Mouse (Mus musculus) right cerebral cortex, postnatal 14 days (tissue): ENCODE measurements around the gene Zfp52.

Experiments used
- DNase-seq: peaks from one replicate; pipeline ENCODE4 v3.0.0; 2022

Gene Zfp52

DNA sequence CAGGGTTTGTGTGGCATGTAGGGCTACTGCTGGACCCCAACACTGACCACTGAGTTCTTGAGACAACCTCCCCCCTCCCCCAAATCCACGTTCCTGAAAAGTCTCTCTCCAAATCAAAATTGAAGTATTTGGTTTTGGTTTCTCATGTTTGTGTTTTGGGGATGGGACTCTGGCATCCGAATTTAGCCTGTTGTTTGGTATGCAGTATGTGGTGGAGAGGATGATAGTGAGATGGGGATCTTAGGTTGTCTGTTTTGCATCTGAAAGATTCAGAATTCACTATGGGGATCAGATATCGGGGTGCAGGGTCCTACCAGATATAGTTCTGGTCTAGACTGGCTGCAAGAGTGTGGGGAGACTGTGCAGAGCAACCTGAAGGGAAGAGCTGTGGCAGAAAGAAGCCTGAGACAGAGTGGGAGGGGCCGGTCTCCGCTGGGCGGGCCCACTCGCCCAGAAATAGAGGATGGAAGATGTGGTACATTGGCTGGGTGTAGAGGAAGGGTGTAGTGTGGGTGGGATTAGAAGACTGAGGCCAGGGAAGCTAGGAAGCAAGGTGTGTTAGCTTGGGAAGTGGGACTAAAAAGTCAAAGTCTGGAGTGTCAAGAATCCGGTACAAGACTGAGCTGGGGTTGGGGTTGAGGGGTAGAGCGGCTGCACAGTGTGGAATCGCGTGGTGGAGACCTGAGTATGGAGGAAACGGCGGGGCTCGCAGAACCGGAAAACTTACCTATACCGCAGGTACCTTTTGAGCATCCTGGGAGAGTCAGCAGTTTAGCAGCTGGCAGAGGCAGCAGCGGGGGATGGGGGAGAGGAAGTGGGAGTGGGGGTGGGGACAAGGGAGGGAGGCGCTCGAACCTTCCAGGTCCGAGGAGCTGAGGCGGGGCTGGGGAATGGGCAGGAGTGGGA is at the start of gene Zfp52:
Gene Zfp52 (plus strand): TSS at position 444 of the 906 bp plus-strand sequence.
- DNase-seq: peak; percentile 47

DNA sequence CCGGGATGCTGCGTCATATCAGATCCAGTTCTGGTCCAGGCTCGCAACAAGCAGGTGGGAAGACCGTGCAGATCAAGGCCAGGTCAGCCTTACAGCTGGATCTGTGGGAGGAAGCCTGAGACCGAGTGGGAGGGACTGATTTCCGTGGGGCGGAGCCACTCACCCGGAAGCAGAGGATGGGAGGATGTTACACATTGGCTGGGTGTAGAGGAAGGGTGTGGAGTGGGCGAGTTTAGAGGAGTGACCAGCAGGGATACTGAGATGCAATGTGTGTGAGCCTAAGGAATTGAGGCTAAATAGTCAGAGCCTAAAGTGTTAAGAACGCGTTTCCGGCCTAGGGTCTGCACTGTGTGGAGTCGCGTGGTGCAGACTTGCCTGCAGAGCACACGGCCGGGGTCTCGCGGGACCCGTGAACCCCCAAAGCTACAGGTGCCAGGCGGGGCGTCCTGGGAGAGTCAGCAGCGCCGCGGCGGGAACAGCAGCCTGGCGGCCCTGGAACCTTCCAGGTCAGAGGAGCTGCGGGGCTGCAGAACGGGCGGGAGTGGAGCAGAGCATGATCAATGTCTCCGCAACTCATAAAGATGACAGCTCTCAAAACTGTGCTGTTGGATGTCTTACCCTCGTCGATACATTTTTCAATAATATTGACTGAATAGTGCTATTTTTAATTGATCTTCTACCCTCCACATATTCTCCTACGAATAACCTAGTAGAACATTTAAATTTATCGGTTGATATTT is 46.4 kb upstream of the Zfp52 start, which contains the start of gene Zfp53:
Gene Zfp53 (plus strand): TSS at position 239 of the 740 bp plus-strand sequence.
- peak; percentile 64 for DNase-seq

GRCm38 (mm10) chr17:21489500-21490001 is 45.8 kb upstream of the Zfp52 start:
- DNase-seq: no peak

DNA sequence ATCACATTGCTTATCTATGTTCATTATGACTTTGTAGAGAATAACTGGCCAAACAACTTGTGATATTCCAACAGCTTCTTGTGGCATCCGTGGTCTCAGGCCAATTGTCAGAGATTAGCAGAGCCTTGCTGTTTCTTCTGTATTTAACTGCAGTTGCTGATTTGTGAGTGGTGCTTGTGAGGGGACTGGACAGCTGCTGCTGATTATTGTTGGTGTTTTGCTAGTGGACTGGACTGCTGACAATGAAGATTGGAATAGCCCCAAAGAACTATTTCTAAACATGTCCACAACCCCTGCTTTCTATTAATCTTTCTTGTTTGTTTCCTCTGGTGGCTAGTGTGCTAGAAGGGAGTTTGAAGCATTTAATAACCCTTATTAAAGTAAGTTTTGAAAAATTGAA is 34.0 kb upstream of the Zfp52 start:
- no peak for DNase-seq

DNA sequence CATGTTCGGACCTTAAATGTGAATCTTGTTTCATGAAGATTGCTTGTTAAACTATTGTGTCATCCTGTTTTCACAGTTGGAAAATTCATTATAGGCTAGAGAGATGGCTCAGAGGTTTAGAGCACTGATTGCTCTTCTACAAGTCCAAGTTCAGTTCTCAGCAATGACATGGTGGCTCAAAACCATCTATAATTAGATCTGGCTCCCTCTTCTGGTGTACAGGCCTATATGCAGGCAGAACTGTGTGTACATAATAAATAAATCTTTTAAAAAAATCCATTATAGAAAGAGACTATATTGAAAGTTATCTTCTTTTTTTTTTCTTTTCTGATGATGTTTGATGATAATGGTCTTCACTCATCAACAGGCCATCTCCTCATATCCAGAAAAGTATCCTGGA is 30.8 kb upstream of the Zfp52 start:
- no peak for DNase-seq

DNA sequence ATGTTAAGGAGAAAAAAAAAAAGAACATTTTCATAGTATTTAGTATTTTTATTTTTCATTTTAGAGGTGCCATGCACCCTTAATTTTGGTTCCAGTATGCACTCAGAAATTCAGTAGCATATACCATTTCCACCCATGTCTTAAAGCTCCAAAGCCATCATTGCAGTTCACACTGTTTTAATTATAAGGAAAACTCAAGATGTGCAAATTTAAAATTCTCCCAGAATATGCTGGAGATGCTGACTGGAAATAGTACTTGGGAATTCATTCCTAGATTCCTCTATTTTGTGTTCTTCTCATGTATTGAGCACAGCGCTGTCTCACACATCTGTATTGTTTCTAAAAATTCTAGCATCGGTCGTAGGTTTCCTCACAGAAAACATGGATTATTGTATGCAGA is 29.1 kb upstream of the Zfp52 start:
- no peak for DNase-seq

- no peak for DNase-seq
Measured at GRCm38 (mm10) chr17:21509756-21510155, 25.6 kb upstream of the Zfp52 start.

GRCm38 (mm10) chr17:21515403-21516105 is 19.8 kb upstream of the Zfp52 start:
- DNase-seq: peak; percentile 58

- DNase-seq: peak; percentile 57
Measured at GRCm38 (mm10) chr17:21516201-21517129, 18.9 kb upstream of the Zfp52 start.

DNA sequence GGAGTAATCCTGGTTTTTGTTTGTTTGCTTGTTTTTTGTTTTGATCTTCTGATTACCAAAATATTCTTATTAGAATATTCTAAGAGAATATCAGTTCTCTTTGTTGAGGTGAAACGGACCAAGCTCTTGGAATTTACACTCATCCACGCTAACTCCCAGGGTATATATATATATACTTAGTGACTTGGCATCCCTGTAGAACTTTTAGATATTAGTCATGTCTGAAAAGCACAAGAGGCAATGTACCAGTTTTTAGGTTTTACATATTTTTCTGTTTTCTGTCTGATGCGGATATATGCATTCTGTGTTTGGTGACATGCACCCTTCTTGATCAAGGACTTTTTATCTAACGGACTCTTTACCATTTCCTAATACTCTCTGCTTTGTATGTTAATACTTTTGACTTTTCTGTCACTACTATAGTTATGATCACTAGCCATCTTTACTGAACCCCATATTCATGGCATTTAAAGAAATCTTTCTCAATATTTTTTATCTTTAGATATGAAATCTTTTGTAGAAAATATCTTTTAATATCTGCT is 18.1 kb upstream of the Zfp52 start:
- no peak for DNase-seq

DNA sequence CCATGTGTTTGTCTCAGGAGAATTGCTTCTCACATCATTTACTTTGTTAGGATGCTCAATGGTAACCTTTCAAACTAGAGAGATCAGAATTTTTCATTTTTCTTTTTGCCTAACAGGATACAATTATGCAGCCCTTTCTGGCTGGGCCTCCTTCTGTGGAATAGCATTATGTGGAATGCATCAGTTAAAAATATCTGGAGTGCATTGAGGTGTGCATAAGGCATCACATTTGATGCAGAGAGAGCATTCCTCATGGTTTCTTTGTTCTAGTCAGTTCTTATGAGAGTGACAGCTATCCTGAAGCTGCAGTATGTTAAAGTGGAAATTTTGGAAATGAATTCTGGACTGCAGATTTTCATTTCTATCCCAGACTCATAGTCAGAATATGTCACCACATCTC is 9.1 kb upstream of the Zfp52 start:
- DNase-seq: no peak

- no peak for DNase-seq
Measured at GRCm38 (mm10) chr17:21530645-21531330, 4.6 kb upstream of the Zfp52 start.

GRCm38 (mm10) chr17:21531621-21532020 is 3.7 kb upstream of the Zfp52 start:
- peak; percentile 5 for DNase-seq

DNA sequence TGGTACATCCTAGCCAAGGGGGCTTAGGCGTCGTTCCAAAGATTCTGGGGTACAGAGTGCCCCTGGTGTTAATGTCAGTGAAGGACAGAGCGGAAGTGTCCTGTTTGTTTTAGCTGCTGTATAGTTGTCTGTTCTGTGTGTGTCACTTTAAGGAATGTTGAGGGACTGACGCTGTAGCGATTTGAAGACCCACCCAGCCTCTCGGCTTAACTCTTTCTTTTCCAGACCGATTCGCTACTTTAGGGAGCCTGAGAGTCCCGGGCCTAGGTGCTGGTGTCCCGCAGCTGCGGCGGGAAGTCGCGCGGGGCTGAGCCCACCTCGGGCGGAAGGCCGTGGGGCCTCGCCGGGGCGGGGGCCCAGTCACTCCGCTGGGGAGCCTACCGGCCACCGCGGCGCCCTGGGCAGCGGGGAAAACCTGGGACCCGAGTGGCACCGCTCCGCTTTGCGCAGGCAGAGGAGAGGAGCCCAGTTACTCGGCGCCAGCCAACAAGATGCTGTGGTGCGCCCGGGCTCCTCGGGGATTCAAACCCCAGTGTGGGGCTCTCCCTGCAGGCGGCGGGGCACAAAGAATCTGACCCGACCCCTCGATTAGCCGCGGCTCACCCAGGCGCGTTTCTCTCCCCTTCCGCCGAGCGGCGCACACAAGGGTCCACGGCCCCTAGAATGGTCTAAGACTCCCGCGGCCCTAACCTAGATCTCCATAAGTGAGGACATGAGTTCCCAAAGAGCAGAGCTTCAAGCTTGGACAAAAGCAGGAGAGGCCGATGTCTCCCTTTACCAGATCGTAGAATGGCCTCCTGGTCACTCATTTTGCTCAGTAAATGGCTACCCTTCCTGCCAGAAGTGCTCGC is 3.0 kb upstream of the Zfp52 start:
- peak; percentile 62 for DNase-seq

GRCm38 (mm10) chr17:21533961-21534360 is 1.4 kb upstream of the Zfp52 start:
- no peak for DNase-seq

DNA sequence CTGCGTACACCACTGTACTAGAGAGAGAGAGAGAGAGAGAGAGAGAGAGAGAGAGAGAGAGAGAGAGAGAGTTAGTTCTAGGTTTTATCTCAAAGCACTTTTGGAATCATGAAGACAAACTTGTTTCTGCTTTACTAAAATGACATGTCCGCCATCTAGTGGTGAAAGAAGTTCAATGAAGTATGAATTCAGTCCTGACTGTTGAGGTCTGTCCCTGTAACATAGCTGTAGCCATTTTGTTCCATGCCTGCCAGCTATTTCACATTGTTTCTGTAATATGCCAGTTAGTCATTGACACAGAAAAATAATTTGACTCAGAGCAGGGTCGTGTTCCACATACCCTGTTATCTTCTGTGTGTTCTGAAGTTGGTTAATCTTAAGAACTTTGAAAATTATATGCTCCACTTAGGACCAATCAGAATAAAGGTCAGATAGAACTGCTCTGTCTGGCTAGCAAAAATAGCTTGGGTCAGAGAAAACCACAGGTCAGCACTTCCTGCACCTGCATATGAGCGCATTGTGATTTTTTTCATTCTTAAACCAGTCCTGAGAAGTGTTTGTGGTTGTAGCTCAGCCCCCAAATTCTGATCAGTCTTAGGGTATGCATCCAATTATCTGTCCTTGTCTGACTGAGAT is 761 bp upstream of the Zfp52 start:
- no peak for DNase-seq

- no peak for DNase-seq
Measured at GRCm38 (mm10) chr17:21536096-21536495, 757 bp downstream of the Zfp52 start.

DNA sequence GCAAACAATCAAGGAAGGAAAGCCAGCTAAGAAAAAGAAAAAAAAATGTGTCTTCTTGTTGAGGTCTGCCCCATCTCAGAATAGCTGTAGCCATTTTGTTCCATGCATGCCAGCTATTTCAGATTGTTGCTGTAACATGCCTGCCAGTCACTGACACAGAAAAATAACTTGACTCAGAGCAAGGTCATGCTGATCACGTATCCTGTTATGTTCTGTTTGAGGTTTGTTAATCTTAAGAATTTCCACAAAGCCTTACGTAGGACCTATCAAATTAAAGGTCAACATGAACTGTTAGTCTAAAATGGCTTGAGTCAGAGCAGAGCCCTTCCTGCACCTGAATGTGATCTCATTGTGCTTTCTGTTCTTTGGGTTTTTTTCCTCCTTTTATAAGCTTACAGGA is 1.3 kb downstream of the Zfp52 start:
- DNase-seq: no peak

DNA sequence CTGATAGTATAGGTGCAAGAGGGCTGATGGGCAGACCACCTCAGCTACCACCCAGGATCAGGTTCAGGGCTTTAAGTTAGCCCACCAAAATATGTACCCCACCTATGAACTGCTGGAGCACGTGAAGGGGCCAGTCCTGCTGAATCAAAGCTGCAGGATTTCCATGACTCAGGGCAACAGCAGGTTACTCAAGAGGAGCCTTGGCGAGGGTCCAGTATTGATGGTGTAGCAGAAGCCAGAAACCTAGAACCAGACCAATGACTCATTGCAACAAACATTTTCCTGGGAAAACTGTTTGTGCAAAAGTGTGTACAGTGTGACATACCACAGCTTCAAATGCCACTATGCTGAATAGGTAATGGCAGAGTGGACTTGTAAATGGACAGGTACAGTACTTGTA is 22.5 kb downstream of the Zfp52 start:
- DNase-seq: no peak

DNA sequence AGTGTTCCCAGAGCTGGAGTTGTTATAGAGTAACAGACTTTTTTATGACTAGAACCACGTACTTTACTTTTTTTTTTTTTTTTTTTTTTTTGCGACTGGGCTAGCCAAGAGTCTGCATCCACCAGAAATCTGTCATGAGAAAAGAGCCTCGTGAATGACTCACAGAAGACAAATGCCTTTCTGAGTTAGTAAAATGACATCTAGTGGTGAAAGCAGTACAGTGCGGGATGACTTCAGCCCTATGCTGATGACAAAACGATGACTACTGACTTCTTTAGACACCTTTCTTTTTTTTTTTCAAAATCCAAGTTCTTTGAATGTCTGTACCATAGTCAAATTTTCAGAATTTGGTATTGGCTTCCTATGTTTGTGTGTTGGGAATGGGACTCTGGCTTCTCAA is 30.9 kb downstream of the Zfp52 start:
- DNase-seq: no peak
